Mouse (Mus musculus) spleen, postnatal 4 days (tissue): ENCODE data around the gene Myh4.
A peak's percentile ranks its signal among the peaks of the same experiment; 100 is the strongest.

Source experiments
- DNase-seq, 2 experiments: peaks; one replicate each; pipeline ENCODE4 v3.0.0; 2022; ENCODE audit warnings: low spot score in 2 of 2

Gene Myh4

GRCm38 (mm10) chr11:67237481-67238079 is at the start of gene Myh4:
Gene Myh4, plus strand, starts transcription at chr11:67238029.
- no peak for DNase-seq

- DNase-seq = no peak
Measured at GRCm38 (mm10) chr11:67190316-67190715, 47.5 kb upstream of the Myh4 start.

- no peak for DNase-seq
Measured at GRCm38 (mm10) chr11:67190814-67191213, 47.0 kb upstream of the Myh4 start.

- no peak for DNase-seq
Measured at GRCm38 (mm10) chr11:67191496-67191895, 46.3 kb upstream of the Myh4 start.

GRCm38 (mm10) chr11:67199321-67199720 is 38.5 kb upstream of the Myh4 start:
- no peak for DNase-seq

GRCm38 (mm10) chr11:67199752-67200151 is 38.1 kb upstream of the Myh4 start, which contains the start of gene Myh1:
Gene Myh1, plus strand, starts transcription at chr11:67200052.
- no peak for DNase-seq

GRCm38 (mm10) chr11:67204766-67205165 is 33.1 kb upstream of the Myh4 start:
- DNase-seq = no peak

GRCm38 (mm10) chr11:67221803-67222202 is 16.0 kb upstream of the Myh4 start:
- DNase-seq = no peak

- DNase-seq = no peak
Measured at GRCm38 (mm10) chr11:67224466-67224865, 13.4 kb upstream of the Myh4 start.

- no peak for DNase-seq
Measured at GRCm38 (mm10) chr11:67228731-67229130, 9.1 kb upstream of the Myh4 start.

GRCm38 (mm10) chr11:67229166-67229565 is 8.7 kb upstream of the Myh4 start:
- DNase-seq = no peak

GRCm38 (mm10) chr11:67229946-67230345 is 7.9 kb upstream of the Myh4 start:
- no peak for DNase-seq

- DNase-seq = no peak
Measured at GRCm38 (mm10) chr11:67235639-67236358, 2.0 kb upstream of the Myh4 start.

GRCm38 (mm10) chr11:67236799-67237198 is 1.0 kb upstream of the Myh4 start:
- no peak for DNase-seq

GRCm38 (mm10) chr11:67241051-67241450 is 3.2 kb downstream of the Myh4 start:
- no peak for DNase-seq

- no peak for DNase-seq
Measured at GRCm38 (mm10) chr11:67253691-67254090, 15.9 kb downstream of the Myh4 start.

GRCm38 (mm10) chr11:67257048-67257447 is 19.2 kb downstream of the Myh4 start:
- peak in 1 of 2 experiments; percentile 43 for DNase-seq

GRCm38 (mm10) chr11:67260956-67261355 is 23.1 kb downstream of the Myh4 start:
- DNase-seq = peak in 1 of 2 experiments; percentile 19

GRCm38 (mm10) chr11:67276601-67277174 is 38.9 kb downstream of the Myh4 start, which contains the start of gene Myh8:
Gene Myh8, plus strand, starts transcription at chr11:67277124.
- no peak for DNase-seq

- no peak for DNase-seq
Measured at GRCm38 (mm10) chr11:67293440-67293839, 55.6 kb downstream of the Myh4 start.
